Mouse (Mus musculus) CD4-positive, CD25-positive, alpha-beta regulatory T cell (primary cell): ENCODE measurements around the gene Tlcd2. TPM values are rescaled to one million over a fixed set of nuclear protein-coding genes. Genes with fewer than 3 reads are reported as not detected.

Experiments used
- polyA plus RNA-seq: library from polyadenylated mRNA; unstranded; fragments of 100-300 nt; shearing (Covaris generic); gene quantifications from one replicate; pipeline ENCODE4 v1.2.1, GENCODE M21; 2017

The Tlcd2 gene
- polyA plus RNA-seq, result 4.8 TPM

DNA sequence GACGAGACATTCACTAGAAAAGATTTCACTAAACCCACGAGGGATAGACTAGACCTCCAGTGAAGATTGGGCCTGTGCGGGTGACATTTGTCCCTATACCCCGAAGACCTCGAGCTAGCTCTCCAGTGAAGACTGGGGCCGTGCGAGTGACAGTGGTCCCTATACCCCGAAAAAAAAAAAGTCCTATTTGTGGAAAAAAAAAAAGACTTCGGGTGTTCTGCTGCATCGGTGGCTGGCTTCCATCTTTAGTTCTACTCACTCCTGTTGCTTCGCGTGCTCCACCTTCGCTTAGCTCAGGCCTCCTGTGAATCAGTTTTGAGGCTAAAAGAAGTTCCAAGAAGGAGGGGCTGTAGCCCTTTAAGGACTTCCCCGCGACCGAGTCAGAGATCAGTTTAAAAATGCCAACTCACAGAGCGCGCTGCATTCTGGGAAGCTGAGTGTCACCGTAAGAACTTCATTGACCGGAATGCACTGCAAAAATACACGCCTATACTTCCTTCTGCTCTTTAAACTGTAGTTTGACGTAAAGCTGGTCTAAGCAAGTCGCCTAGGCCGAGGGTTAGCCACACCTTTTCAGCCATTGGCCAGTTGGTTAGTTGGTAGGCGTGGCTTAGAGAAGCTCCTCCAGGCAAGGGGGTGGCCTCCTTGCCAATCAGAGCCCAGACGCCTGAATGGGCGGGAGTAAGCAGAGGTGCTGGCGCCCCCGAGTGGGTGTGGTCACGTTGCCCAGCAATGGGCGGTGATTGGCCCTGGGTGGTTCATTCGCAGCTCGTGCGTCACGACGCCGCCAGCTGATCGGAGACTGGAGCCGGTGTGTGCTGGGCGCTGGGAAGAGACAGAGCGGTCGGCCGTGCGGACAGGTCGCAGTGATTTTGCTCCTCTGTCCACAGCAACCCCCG is at the start of gene Tlcd2:
TSS of gene Tlcd2 (plus strand) at position 872 of the 899 bp plus-strand sequence.

DNA sequence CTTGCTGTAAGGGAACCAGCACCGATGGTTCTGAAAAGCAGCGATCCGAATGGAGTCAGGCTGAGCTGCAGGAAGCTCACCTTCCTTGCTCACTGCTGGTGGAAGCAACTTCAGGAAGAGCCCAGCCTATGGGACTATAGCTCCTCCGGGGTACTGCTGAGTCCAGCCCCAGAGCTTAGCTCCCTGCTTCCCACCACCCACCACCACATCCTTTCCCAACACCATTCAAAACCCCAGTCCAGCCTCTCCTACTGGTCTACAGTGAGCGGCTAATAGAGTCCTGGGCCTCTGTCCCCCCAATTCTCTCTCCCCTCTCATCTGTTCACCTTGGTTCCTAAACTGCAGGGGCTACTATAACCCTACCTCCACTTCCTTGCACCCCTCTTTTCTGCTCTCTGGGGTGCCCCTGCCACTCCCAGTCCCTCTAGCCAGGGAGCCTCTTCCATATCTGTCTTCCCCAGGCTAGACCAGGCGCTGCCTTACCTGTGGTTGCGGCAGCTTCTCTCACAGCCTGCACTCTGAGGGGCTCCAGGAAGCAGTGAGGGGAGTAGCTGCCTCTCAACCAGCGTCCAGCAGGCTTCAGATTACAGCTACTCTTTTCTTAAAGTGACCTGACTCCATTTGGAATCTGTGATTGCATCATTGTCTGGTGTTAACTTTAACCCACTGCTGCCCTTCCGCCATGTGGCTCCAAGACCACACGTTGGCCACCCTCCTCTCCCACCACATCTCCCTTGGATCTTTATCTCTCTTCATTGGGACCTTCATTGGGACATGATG is 39.3 kb upstream of the Tlcd2 start, which contains the start of gene Serpinf1:
TSS of gene Serpinf1 (minus strand) at position 689 of the 780 bp plus-strand sequence.

DNA sequence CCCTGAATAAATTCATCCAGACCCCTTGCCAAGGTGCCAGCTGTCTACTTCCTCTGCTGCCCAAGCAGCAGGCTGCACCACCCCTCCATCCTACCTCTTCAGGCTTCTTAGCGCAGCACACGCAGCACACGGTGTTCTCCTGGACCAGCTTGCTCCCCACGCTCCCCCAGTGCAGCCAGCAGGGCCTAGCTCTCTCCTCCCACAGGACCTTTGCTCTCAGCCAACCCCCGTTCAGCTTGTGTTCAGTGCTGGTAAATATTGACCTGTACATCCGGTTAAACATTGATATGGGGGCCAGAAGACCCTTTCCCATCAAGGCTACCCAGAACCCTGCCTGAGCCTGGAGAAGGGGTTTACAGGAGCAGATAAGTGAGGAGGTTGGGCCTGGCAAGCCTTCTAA is 22.2 kb upstream of the Tlcd2 start, which contains the start of gene Serpinf2:
TSS of gene Serpinf2 (minus strand) at position 229 of the 400 bp plus-strand sequence.

DNA sequence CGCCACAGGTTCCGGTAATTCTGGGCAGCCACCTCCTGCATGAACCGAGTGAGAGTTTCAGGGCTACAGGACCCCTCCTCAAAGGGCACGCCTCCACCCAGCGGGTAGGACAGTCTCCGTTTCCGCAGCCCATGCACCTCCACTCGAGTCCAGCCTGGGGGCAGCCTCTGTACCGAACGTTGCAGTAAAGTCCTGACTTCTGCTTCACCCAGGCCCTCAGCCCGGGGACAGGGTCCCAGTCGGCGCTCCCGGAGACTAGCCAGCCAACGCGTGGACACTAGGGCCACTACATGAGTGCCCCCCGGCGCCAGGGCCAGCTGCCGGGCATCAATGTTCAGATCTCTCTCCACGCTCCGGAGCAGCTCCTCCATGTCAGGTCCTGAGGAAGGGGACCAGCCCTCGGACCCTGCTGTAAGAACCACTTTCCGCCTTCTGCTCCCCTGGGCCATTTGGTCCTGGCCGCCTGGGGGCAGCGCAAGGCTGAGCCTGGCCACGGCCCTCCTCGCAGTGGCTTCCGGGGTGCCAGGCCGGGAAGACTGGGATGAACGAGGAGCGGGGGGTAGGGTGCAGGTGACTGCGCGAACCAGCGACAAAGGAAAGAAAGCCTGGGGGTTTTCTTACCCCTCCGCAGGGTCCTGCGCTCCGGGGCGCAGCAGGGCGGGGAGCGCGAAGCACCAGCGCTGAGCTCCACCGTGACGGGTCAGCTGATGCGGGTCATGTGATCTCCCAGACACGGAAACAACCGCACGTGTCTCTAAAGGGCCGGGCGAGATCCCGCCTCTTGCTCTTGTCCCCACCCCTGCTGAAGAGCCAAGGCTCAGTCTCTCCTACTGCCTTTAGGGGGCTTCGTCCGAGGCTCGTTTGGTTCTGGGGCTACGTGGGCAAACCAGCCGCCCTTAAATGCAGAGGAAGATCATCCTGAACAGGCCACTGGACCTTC is 7.3 kb upstream of the Tlcd2 start, which contains the start of gene Wdr81:
TSS of gene Wdr81 (minus strand) at position 727 of the 940 bp plus-strand sequence.

DNA sequence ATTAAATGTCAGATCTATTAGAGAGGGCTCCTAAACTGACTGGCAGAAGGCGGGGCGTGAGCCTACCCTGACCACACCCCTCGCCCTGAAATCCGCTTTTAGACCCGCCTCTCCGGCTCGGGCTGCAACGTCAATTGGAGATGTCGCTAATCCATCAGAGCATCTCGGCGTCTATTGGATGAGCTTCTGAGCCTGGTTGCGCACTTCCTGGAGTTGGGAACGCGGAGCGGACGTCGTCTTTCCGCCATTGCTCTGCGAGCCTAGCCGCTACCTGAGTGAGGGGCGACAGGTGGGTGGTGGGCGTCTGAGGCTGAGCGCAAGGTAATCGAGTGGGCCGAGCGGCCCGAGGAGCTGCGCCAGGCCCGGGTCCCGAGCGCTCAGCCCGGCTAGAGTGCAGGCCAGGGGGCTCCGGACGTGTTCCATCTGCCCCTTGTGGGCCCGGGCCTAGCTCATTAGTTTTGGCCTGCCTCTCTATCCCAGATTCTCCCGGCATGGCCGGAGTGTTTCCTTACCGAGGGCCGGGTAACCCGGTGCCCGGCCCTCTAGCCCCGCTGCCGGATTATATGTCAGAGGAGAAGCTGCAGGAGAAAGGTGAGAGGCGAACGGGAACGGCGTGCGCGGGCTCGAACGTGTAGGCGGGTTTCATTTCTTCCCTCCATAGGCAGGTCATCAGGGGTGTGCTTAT is 25.2 kb downstream of the Tlcd2 start, which contains the start of gene Prpf8:
TSS of gene Prpf8 (plus strand) at position 216 of the 685 bp plus-strand sequence.

DNA sequence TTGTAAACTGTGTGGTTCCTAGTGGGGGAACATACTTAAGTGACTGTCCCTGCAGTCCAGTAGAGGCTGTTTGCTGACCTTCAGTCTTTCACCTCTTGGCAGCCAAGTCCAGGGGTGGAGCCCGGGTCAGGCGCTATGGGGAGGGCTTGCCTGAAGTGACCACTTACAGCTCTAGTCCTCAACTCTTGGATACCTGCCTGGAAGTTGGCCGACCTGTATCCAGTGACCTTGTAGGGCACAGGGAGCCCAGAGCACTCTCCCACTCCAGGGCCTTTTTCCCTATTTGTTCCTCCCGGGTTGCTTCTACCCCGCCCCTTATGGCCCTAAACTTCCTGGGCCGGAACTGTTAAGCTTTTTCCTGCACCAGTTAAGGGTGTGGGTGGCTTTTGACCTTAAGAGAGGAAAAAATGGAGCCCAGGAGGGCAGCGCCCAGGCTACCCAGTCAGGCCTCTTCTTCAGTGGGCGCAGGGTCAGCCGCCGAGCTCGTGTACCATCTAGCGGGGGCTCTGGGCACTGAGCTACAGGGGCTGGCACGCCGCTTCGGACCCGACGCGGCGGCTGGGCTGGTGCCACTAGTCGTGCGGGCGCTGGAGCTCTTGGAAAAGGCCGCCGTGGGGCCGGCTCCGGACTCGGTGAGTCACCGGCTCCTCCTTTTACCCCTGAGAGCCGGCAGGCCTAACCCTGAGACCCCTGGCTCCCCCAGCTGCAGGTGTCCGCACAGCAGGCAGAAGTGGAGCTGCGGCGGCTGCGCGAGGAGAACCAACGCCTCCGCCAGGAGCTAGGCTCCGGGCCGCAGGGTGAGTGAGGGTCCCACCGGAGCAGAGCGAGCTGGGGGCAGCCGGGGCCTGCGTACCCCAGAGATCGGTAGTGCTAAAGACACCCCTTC is 48.5 kb downstream of the Tlcd2 start, which contains the start of gene Rilp:
TSS of gene Rilp (plus strand) at position 354 of the 886 bp plus-strand sequence.

DNA sequence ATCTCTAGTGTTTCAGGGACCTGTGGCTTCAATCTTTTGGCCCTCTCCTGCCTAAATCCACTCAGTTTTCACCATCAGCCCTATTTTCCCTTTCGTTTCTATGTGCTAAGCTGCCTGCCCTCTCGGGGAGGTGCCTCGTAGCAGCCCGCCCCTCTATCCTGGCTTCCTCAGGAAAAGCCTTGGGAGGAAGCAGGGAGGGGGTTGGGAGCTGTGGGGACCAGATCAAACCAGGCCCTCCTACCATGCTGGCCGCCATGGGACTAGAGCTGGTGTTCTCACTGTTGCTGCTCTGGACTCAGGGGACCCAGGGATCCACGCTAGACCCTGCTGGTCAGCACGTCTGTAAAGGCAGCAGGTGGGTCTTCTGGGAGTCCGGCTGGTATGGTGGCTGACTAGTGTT is 51.8 kb downstream of the Tlcd2 start, which contains the start of gene Scarf1:
TSS of gene Scarf1 (plus strand) at position 205 of the 400 bp plus-strand sequence.

Other genes starting within 250 kb of the Tlcd2 start
- 130 TPM for gene Rpa1, start 113.4 kb upstream of the Tlcd2 start, polyA plus RNA-seq
- 19.0 TPM for gene Smyd4, start 113.3 kb upstream of the Tlcd2 start, polyA plus RNA-seq
- gene Serpinf1, start 39.0 kb upstream of the Tlcd2 start, polyA plus RNA-seq, result 1.4 TPM
- gene Serpinf2, start 22.1 kb upstream of the Tlcd2 start, polyA plus RNA-seq, result not detected
- gene Wdr81, start 7.0 kb upstream of the Tlcd2 start, polyA plus RNA-seq, result 15.9 TPM
- gene Prpf8, start 25.1 kb downstream of the Tlcd2 start, polyA plus RNA-seq, result 49.8 TPM
- gene Rilp, start 48.4 kb downstream of the Tlcd2 start, polyA plus RNA-seq, result 0.14 TPM
- gene Scarf1, start 51.8 kb downstream of the Tlcd2 start, polyA plus RNA-seq, result 0.96 TPM
- 52.8 TPM for gene Slc43a2, start 70.0 kb downstream of the Tlcd2 start, polyA plus RNA-seq
- 358 TPM for gene Pitpna, start 126.4 kb downstream of the Tlcd2 start, polyA plus RNA-seq
- 141 TPM for gene Inpp5k, start 169.3 kb downstream of the Tlcd2 start, polyA plus RNA-seq
- gene Myo1c, start 188.8 kb downstream of the Tlcd2 start, polyA plus RNA-seq, result 30.3 TPM
- gene Crk, start 217.5 kb downstream of the Tlcd2 start, polyA plus RNA-seq, result 50.2 TPM